Mouse (Mus musculus) naive thymus-derived CD4-positive, alpha-beta T cell, adult 2 months (primary cell): ENCODE data around the gene Sgk2.
"Not testable (repeated sequence)": the region's sequence is repeated elsewhere in the genome, so short reads cannot be mapped to it uniquely, and the experiment has no call there.

Experiments used
- DNase-seq: peaks from one replicate; pipeline ENCODE4 v3.0.0-alpha.2; 2011; ENCODE audit warnings: low read depth

Gene Sgk2

DNA sequence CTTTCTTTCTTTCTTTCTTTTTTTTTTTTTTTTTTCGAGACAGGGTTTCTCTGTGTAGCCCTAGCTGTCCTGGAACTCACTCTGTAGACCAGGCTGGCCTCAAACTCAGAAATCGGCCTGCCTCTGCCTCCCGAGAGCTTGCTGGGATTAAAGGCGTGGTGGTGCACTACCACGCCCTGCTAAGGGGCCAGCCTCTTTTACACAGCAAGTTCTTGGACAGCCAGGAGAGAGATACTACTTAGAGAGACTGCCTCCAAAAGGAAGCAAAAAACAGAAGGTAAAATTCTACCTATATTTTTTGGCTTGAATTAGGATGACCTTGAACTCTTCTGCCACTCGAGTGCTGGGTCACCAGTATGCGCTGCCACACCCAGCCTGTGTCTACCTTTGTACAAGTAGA is 71.9 kb downstream of the Sgk2 start:
- not testable (repeated sequence) for DNase-seq

DNA sequence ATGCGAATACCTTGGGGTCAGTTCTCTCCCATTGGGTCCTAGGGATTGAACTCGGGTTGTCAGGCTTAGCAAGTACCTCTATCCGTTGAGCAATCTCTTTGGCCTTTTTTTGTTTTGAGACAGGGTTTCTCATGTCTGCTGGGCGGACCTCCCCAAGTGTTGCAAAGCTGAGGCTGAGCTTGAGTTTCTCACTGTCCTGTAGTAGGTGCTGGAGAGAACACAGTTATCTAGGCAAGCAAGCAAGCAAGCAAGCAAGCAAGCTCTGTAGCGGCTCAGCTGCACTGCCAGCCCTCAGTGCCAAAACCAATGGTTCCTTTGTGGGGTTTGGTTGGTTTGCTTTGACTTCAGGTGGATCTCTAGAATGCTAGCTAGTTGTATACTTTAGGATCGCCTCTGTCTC is 73.5 kb downstream of the Sgk2 start:
- DNase-seq = no peak

DNA sequence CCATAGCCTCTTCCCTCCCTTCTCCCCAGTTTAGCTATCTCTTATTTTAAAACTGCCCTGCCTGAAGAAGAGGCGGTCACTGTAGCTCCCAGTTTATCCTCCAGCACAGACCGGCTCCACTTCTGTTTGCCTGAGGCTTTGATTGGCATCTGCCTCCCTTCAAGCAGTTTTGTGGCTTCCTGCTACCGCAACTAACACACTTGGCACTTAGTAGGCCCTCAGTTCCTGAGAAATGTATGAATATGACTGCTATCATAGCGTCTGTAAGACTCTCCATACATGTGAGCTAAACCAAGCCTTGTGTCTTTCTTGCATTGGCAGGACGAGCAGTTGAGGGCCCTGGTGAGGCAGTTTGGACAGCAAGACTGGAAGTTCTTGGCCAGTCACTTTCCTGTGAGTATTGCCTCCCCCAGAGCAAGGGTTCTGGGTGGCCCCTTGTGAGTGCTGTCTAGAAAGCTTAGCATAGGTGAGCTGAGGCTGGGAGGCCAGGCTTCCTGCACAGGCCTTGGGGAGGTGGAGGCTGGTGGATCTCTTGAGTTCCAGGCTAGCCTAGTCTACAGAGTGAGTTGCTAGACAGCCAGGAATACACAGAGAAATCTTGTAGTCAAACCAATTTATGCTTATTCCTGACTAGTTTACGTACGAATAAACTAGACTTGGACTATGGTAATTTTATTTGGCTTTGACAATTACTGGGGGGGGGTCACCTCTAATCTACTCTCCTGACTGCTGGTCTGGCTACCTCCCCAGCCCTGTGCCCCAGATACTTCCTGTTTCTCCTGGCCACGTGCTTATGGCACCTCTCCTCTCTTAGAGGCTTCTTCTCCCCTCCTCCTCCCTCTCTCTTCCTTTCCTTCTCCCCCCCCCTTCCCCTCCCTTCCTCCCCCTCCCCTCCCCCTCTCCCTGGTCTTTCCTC is 74.3 kb downstream of the Sgk2 start:
- no peak for DNase-seq

DNA sequence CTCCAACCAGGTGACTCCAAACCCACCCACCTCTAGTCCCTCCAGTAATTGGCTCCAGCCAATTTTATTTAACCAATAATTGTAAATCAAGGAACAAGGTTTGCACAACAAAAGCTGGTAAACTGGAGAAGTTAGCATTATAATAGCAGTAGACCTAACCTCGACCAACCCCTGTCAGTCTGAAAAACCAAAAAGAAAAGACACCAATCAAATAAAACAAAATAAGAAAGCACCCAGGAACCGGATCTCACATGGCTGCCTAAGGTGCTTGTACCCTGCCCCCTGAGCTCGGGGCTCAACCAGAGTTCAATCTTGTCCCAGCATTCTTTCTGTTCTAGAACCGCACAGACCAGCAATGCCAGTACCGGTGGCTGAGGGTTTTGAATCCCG is 75.0 kb downstream of the Sgk2 start:
- no peak for DNase-seq
